Mouse (Mus musculus) forebrain, embryonic 13.5 days (tissue): ENCODE measurements around the gene Etfb. TPM values are rescaled to one million over a fixed set of nuclear protein-coding genes. Genes with fewer than 3 reads are reported as not detected.
A peak's percentile ranks its signal among the peaks of the same experiment; 100 is the strongest.

Source experiments
- ATAC-seq: fragments of 200-750 bp; cut with Nextera tagmentation; 2 replicates; pipeline ENCODE4 v1.8.0; 2017
- H3K27ac ChIP-seq: fragments of 300-500 bp; sonication (generic); 2 replicates; pipeline ENCODE4 v1.5.1; 2015; ENCODE audit warnings: inconsistent platforms, mild to moderate bottlenecking, moderate library complexity
- H3K27me3 ChIP-seq: fragments of 300-500 bp; sonication (generic); 2 replicates; pipeline ENCODE4 v1.6.1; 2015; ENCODE audit warnings: mild to moderate bottlenecking, inconsistent platforms
- H3K36me3 ChIP-seq: fragments of 300-500 bp; sonication (generic); 2 replicates; pipeline ENCODE4 v1.6.1; 2015; ENCODE audit warnings: mild to moderate bottlenecking, inconsistent platforms; ENCODE audit not compliant: poor library complexity, severe bottlenecking
- H3K4me1 ChIP-seq: fragments of 300-500 bp; sonication (generic); 2 replicates; pipeline ENCODE4 v1.6.1; 2015; ENCODE audit warnings: inconsistent platforms
- H3K4me2 ChIP-seq: fragments of 300-500 bp; sonication (generic); 2 replicates; pipeline ENCODE4 v1.6.1; 2015; ENCODE audit warnings: inconsistent platforms, mild to moderate bottlenecking, moderate library complexity
- H3K4me3 ChIP-seq: fragments of 300-500 bp; sonication (generic); 2 replicates; pipeline ENCODE4 v1.5.1; 2015; ENCODE audit warnings: mild to moderate bottlenecking, inconsistent platforms
- H3K9ac ChIP-seq: fragments of 300-500 bp; sonication (generic); 2 replicates; pipeline ENCODE4 v1.6.1; 2015; ENCODE audit warnings: mild to moderate bottlenecking, inconsistent platforms
- H3K9me3 ChIP-seq: fragments of 300-500 bp; sonication (generic); replicated peaks from 2 replicates; pipeline ENCODE4 v1.6.1; 2016; ENCODE audit warnings: inconsistent platforms
- WGBS: fragments of 180-500 bp; shearing (Covaris S2); methylation state at CpG from one replicate; pipeline ENCODE4 v1.1.7; 2015; 5-methylcytosine and 5-hydroxymethylcytosine counted together
- microRNA-seq: library from miRNA; unstranded; fragments of <30 nt; microRNA quantifications from one replicate; pipeline ENCODE4, GENCODE M21; 2016
- polyA plus RNA-seq: library from polyadenylated mRNA; unstranded; fragments of >200 nt; fragmentation: Nextera tagmentation; extraction: Ambion mirVana; gene quantifications from 2 replicates; pipeline ENCODE4 v1.2.1, GENCODE M21; 2015

Etfb gene
- polyA plus RNA-seq, 1 experiment from 2014 or later = 167 TPM

GRCm38 (mm10) chr7:43482090-43482716, 38.3 kb downstream of the Etfb start:
- Histone ChIP-seq H3K4me1 (peaks cover 31% of the 10 kb centered on the region), H3K36me3 (peaks cover 8% of the 10 kb centered on the region), H3K27ac (no peak overlapping the region), H3K4me2 (no peak overlapping the region), H3K9ac (no peak overlapping the region), H3K9me3 (no peaks in the 10 kb centered on the region), H3K27me3 (peaks cover 16% of the 10 kb centered on the region), H3K4me3 (no peak overlapping the region)
- WGBS = 34% methylated on average over 8 of the region's 8 CpGs
- peak; percentile 72 for ATAC-seq

GRCm38 (mm10) chr7:43483236-43483635, 39.4 kb downstream of the Etfb start:
- Histone ChIP-seq H3K4me3 (no peak overlapping the region), H3K4me1 (peaks cover 25% of the 10 kb centered on the region), H3K36me3 (peaks cover 8% of the 10 kb centered on the region), H3K4me2 (no peak overlapping the region), H3K27ac (no peak overlapping the region), H3K27me3 (0 out of 2 replicates have a peak, but pooled peaks cover 5% of the 10 kb centered on the region), H3K9me3 (no peaks in the 10 kb centered on the region), H3K9ac (no peak overlapping the region)
- ATAC-seq = no peak
- 28% methylated on average over 10 of the region's 10 CpGs for WGBS

- Histone ChIP-seq H3K27me3 (no peaks in the 10 kb centered on the region; the same call in 1 of the 2 replicates), H3K9ac (peak overlapping the region; percentile 92), H3K9me3 (no peaks in the 10 kb centered on the region), H3K27ac (peak overlapping the region; percentile 25; the same call in 1 of the 2 replicates), H3K36me3 (no peaks in the 10 kb centered on the region), H3K4me2 (peak overlapping the region; percentile 68), H3K4me3 (peak overlapping the region; percentile 68), H3K4me1 (peaks cover 19% of the 10 kb centered on the region)
- 53% methylated on average over 5 of the region's 5 CpGs for WGBS
- ATAC-seq = no peak
Observed at GRCm38 (mm10) chr7:43488646-43489045, 44.8 kb downstream of the Etfb start.

GRCm38 (mm10) chr7:43489631-43490125, 45.8 kb downstream of the Etfb start, which contains the start of gene Iglon5:
TSS of gene Iglon5 (minus strand) at chr7:43490075.
- Histone ChIP-seq H3K4me1 (peaks cover 19% of the 10 kb centered on the region), H3K4me3 (peak within 1 kb of the TSS; percentile 68), H3K9me3 (no peaks in the 10 kb centered on the region), H3K36me3 (no peaks in the 10 kb centered on the region), H3K9ac (peak within 1 kb of the TSS; percentile 92), H3K4me2 (peak within 1 kb of the TSS; percentile 68), H3K27me3 (peaks cover 3% of the 10 kb centered on the region; the same call in 1 of the 2 replicates), H3K27ac (peak within 1 kb of the TSS; percentile 79)
- ATAC-seq = peak; percentile 69
- WGBS = 3% methylated on average over 17 of the region's 41 CpGs

- WGBS = 1% methylated on average over 10 of the region's 13 CpGs
- H3K36me3 ChIP-seq = no peaks in the 10 kb centered on the region
- H3K27me3 ChIP-seq = peaks cover 3% of the 10 kb centered on the region; the same call in 1 of the 2 replicates
- peak overlapping the region; percentile 79 for H3K27ac ChIP-seq
- peak overlapping the region; percentile 68 for H3K4me3 ChIP-seq
- H3K4me1 ChIP-seq = peaks cover 21% of the 10 kb centered on the region
- H3K4me2 ChIP-seq = peak overlapping the region; percentile 68
- no peaks in the 10 kb centered on the region for H3K9me3 ChIP-seq
- ATAC-seq = peak; percentile 89
- H3K9ac ChIP-seq = peak overlapping the region; percentile 92
Observed at GRCm38 (mm10) chr7:43490182-43490584, 46.3 kb downstream of the Etfb start.

- Histone ChIP-seq H3K27me3 (peaks cover 3% of the 10 kb centered on the region; the same call in 1 of the 2 replicates), H3K4me2 (peak overlapping the region; percentile 68), H3K9ac (no peak overlapping the region), H3K9me3 (no peaks in the 10 kb centered on the region), H3K36me3 (no peaks in the 10 kb centered on the region), H3K4me1 (peaks cover 22% of the 10 kb centered on the region), H3K4me3 (0 out of 2 replicates have a peak overlapping the region, but pooled peaks have one; percentile 68), H3K27ac (no peak overlapping the region)
- peak; percentile 9; the same call in 1 of the 2 replicates for ATAC-seq
- WGBS = 71% methylated on average over 9 of the region's 9 CpGs
Observed at GRCm38 (mm10) chr7:43490861-43491260, 47.0 kb downstream of the Etfb start.

- peak; percentile 82 for ATAC-seq
- 11% methylated on average over 21 of the region's 21 CpGs for WGBS
- Histone ChIP-seq H3K27me3 (peaks cover 3% of the 10 kb centered on the region; the same call in 1 of the 2 replicates), H3K4me3 (no peak overlapping the region), H3K36me3 (no peaks in the 10 kb centered on the region), H3K27ac (no peak overlapping the region), H3K4me2 (no peak overlapping the region), H3K4me1 (peaks cover 4% of the 10 kb centered on the region; the same call in 1 of the 2 replicates), H3K9me3 (no peaks in the 10 kb centered on the region), H3K9ac (no peak overlapping the region)
Observed at GRCm38 (mm10) chr7:43495343-43496021, 51.6 kb downstream of the Etfb start.

Small RNAs within 50 kb of the gene (microRNA-seq; reads per million reads assigned to microRNA genes)
- 0.80 reads per million for gene Mir7051

Other genes starting within 250 kb of the Etfb start
- 13.7 and 15.6 TPM in 2 replicates for gene Zfp715, start 130.8 kb upstream of the Etfb start, polyA plus RNA-seq
- not detected in 2 replicates for gene Siglecf, start 92.7 kb upstream of the Etfb start, polyA plus RNA-seq
- not detected in 2 replicates for gene Siglecg, start 35.9 kb upstream of the Etfb start, polyA plus RNA-seq
- gene Lim2, start 16.4 kb upstream of the Etfb start, polyA plus RNA-seq = not detected in 2 replicates
- gene Nkg7, start 7.0 kb upstream of the Etfb start, polyA plus RNA-seq = not detected in 2 replicates
- not detected in 2 replicates for gene Cldnd2, start 3.3 kb upstream of the Etfb start, polyA plus RNA-seq
- 0.26 and 0.47 TPM in 2 replicates for gene Gm45233, start within 50 bp of the Etfb start, polyA plus RNA-seq
- gene Vsig10l, start 19.1 kb downstream of the Etfb start, polyA plus RNA-seq = 4.2 and 4.9 TPM in 2 replicates
- 3.7 and 4.9 TPM in 2 replicates for gene Iglon5, start 46.0 kb downstream of the Etfb start, polyA plus RNA-seq
- gene 4931406B18Rik, start 61.9 kb downstream of the Etfb start, polyA plus RNA-seq = not detected in 2 replicates
- 0.57 and 1.5 TPM in 2 replicates for gene Cd33, start 100.3 kb downstream of the Etfb start, polyA plus RNA-seq
- 8.8 and 9.4 TPM in 2 replicates for gene Zfp658, start 118.2 kb downstream of the Etfb start, polyA plus RNA-seq
- gene Zfp719, start 135.5 kb downstream of the Etfb start, polyA plus RNA-seq = 13.2 and 16.0 TPM in 2 replicates
- gene Zfp819, start 163.1 kb downstream of the Etfb start, polyA plus RNA-seq = 0.37 and 0.67 TPM in 2 replicates
- gene Ceacam18, start 190.6 kb downstream of the Etfb start, polyA plus RNA-seq = not detected in 2 replicates
- 0.17 and 0.28 TPM in 2 replicates for gene Siglece, start 216.1 kb downstream of the Etfb start, polyA plus RNA-seq
- 20.2 and 23.1 TPM in 2 replicates for gene Ctu1, start 227.9 kb downstream of the Etfb start, polyA plus RNA-seq
- not detected in 2 replicates for gene Klk14, start 246.3 kb downstream of the Etfb start, polyA plus RNA-seq